Mouse (Mus musculus) left cerebral cortex, postnatal 36 days (tissue): ENCODE results near the gene Gm47985. TPM values are rescaled to one million over a fixed set of nuclear protein-coding genes. Genes with fewer than 3 reads are reported as not detected.
"Not testable (repeated sequence)": the region's sequence is repeated elsewhere in the genome, so short reads cannot be mapped to it uniquely, and the experiment has no call there.

Source experiments
- DNase-seq, 2 experiments: peaks; one replicate each; pipeline ENCODE4 v3.0.0; 2021 to 2022; ENCODE audit warnings: low spot score in 2 of 2, mixed read lengths in 1 of 2
- intact Hi-C: fragments of 180-260 bp; cut with DNase I; formaldehyde crosslinking; loops from one replicate; pipeline ENCODE4 v1.15.1; 2025
- total RNA-seq, 2 experiments: library from RNA; stranded (reverse); gene quantifications; 2 replicates each; pipeline ENCODE4 v1.2.3; 2021

Gm47985 gene
- total RNA-seq, 2 experiments from 2014 or later, result not detected

- DNase-seq, intact Hi-C loops: not testable (repeated sequence)
These were observed 29.3 kb downstream of the Gm47985 start for GRCm38 (mm10) chr1:151211666-151212065.

DNA sequence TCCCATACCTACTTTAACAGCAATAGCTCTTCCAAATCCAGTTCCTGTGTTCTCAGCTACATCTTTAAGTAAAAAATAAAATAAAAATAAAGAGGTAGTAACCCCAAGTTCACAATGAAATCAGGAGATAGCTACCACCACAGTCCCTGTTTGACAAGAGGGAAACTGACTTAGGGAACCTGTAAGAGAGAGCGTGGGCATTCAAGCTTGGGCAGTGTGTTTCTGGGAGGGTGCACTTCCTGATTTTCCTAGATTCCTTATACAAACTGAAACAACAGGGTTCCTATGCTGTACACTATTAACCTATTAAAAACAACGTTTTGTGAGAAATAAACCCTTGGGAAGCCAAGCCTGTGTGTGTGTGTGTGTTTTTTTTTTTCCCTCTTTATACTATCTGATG lies 32.5 kb downstream of the Gm47985 start:
- no peak for DNase-seq
- intact Hi-C loops, result no loop called here

GRCm38 (mm10) chr1:151215985-151216384 lies 33.6 kb downstream of the Gm47985 start:
- intact Hi-C loops, result no loop called here
- no peak for DNase-seq

DNA sequence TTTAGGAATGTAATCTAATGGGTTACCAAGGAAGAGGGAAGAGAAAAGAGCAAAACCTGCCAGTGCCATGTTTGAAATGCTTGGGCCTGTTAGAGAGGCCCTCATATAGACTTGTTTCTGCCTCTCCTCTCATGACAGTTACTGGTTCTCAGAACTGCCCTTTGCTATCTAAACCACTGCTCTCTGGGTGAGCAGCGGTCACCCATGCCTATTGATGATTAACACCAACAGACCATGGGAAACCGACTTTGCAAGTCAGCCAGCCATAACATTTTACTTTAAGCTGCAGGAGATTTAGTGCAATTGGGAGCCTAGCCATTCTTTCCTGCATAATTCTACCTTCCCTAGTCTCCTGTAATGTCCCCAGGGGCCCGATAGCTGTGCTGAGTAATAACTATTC lies 34.1 kb downstream of the Gm47985 start:
- DNase-seq, result no peak
- intact Hi-C loops, result no loop called here

DNA sequence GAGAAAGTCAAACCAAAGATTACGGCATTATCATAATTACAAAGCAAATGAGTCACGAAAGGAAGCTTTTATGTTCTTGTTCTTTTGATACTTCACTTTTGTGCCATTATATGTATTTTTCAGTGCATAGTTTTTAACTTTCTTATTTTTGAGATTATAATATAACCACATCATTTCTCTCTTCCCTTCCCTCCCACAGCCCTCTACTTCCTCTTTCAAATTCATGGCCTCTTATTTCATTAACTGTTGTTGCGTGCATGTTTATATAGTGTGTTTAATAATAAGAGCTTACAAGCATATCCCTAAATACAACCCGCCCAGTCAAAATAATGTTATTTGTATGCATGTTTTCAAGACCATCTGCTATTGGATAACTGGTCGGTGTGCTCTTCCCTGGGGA lies 36.7 kb downstream of the Gm47985 start:
- intact Hi-C loops, result no loop called here
- DNase-seq, result no peak

GRCm38 (mm10) chr1:151220098-151220497 lies 37.8 kb downstream of the Gm47985 start:
- intact Hi-C loops, result no loop called here
- no peak for DNase-seq

GRCm38 (mm10) chr1:151222561-151223267 lies 40.4 kb downstream of the Gm47985 start:
- no peak for DNase-seq
- intact Hi-C loops, result no loop called here

DNA sequence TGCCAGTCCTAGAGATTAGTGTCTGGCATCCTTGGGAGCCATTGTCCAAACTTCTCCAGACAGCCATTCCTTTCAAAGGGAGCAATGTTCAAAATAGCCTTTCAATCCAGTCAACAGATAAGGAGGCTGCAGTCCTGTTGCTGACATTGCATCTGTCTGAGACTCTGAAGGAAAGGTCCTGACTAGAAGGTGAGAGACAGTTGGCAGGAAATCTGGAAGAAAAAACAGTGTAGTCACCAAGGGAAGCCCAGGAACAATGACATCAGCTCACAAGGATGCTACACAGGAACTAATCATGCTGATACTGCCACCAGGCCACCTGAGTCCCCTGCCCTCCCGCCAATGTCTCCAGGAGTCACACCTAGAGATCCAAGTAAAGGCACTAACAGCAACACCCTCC lies 41.0 kb downstream of the Gm47985 start:
- intact Hi-C loops, result no loop called here
- DNase-seq, result no peak

DNA sequence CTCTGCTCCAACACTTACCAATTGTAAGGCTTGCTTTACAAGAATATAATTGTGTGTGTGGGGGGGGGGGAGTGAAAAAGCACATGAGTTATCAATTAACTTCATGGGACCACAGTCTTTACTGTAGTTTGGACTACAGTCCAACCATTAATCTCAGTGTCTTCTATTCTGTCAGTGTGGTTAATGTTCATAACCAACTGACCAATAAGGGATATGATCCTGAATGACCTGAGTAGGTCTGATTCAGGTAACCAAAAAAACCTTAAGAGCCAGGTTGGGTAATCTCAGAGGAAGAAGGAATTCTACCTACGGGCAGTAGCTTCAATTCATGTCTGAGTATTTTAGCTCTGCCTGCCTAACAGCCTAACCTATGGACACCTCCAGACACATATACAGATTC lies 42.2 kb downstream of the Gm47985 start:
- no peak for DNase-seq
- intact Hi-C loops, result no loop called here

DNA sequence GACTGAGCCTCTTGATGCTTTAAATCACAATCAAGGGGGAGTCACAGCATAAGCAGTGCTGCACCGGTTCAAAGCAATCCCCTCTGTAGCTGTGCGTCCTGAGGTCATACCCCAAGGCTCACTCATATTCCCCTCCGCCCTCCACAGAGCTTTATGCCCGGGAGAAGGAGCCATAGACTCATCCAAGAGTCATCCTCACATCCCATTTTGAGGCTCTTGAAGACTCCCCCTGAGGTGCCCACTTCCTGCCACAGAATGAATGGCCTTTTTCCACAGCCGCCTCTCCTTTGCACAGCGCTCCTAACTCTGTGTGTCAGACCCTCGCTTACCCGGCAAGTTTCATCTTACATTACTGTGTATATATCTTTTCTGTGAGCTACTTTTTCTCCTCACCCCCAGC lies 45.2 kb downstream of the Gm47985 start:
- intact Hi-C loops, result no loop called here
- no peak for DNase-seq

DNA sequence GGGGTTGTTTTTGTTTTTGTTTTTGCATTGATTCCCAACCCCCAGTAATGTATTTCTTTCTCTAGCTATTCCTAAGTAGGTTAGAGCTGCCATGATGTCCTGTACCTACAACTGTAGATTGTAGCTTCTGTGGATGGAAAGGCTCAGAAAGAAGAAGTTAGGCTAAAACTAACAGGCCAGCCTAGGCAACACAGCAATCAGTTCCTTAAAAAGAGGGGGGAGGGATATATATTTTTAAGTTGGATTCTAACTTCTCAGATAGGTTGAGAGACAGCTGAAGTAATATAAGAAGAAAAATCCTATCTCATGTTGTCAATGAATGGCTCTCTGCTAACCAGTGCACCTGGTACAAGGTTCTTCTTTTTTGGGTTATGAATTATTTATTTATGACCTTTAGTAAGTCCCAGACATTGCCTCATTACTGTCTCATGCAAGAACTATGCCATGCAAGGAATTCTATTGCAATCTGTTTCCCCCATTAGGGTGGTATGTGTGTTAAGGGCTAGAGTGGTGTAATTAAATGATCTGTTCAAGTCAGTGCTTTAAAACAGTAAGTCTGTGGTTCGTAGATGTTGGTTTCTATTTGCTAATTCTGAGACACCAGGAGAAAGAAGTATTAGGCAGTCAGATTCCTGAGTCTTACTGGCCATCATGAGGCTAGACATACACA lies 46.1 kb downstream of the Gm47985 start:
- no peak for DNase-seq
- intact Hi-C loops, result no loop called here

- no peak for DNase-seq
- intact Hi-C loops, result no loop called here
These were observed 50.0 kb downstream of the Gm47985 start for GRCm38 (mm10) chr1:151232346-151232745.

DNA sequence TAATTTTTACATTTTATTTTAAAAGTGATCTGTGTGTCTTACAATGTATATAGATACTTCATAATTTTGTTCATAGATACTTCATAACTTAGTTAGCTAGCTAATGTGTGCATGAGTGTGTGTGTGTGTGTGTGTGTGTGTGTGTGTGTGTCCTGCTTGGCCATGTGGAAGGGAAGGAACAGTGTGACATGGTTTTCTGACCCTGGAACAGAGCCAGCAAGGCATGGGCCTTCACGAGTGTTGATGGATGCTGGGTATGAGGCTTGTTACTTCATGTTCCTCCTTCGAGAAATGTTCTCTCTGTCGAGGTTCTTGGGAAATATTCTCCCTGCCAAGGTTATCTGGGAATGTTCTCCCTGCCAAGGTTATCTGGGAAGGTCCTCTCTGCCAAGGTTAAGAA lies 51.4 kb downstream of the Gm47985 start:
- intact Hi-C loops, result no loop called here
- DNase-seq, result no peak

Other genes with a start within 250 kb of the Gm47985 start
- 1 to 10 TPM; 1.9 to 2.2 TPM for gene Hmcn1, start 189.1 kb upstream of the Gm47985 start, total RNA-seq
- not detected for gene Gm8947, start 9.8 kb downstream of the Gm47985 start, total RNA-seq
- gene Gm47995, start 15.9 kb downstream of the Gm47985 start, total RNA-seq, result not detected
- not detected for gene 3110040M04Rik, start 21.6 kb downstream of the Gm47985 start, total RNA-seq
- gene Gm47996, start 27.6 kb downstream of the Gm47985 start, total RNA-seq, result not detected
- 100 to 1,000 TPM; 123 to 135 TPM for gene Ivns1abp, start 161.9 kb downstream of the Gm47985 start, total RNA-seq
- 10 to 100 TPM; 10.5 to 15.2 TPM for gene Swt1, start 245.9 kb downstream of the Gm47985 start, total RNA-seq
- 10 to 100 TPM; 24.1 to 33.0 TPM for gene Trmt1l, start 246.0 kb downstream of the Gm47985 start, total RNA-seq